Mouse (Mus musculus): ENCODE data around the gene Ankrd11. TPM values are rescaled to one million over a fixed set of nuclear protein-coding genes. Genes with fewer than 3 reads are reported as not detected.

Ankrd11 gene
- polyA plus RNA-seq, 1 experiment from 2014 or later, result 94.4 TPM

- no peaks in the 10 kb centered on the region for H3K27me3 ChIP-seq (ENCODE audit: control insufficient read depth, insufficient read depth, low read length)
- H3K27ac ChIP-seq (ENCODE audit: low read depth, low read length), result no peak overlapping the region
- 73% methylated on average over 3 of the region's 3 CpGs for WGBS
- H3K4me2 ChIP-seq (ENCODE audit: low read depth, low read length, severe bottlenecking), result no peak overlapping the region
- no peak for DNase-seq (ENCODE audit: low spot score)
- no peaks in the 10 kb centered on the region for H3K9me3 ChIP-seq (ENCODE audit: control insufficient read depth, low read length)
- no peak overlapping the region for H3K9ac ChIP-seq (ENCODE audit: low read length)
- no peak for ATAC-seq (replicated peaks; ENCODE audit: low FRiP score)
- H3K4me1 ChIP-seq (replicated peaks; ENCODE audit: control insufficient read depth, insufficient read depth, low read length), result 0 out of 2 replicates have a peak, but pooled peaks cover 3% of the 10 kb centered on the region
- H3K36me3 ChIP-seq (ENCODE audit: control insufficient read depth, insufficient read depth, low read length), result no peaks in the 10 kb centered on the region
- no peak overlapping the region for H3K4me3 ChIP-seq (ENCODE audit: low read depth, low read length)
Measured at GRCm38 (mm10) chr8:123005328-123005727, 36.7 kb downstream of the Ankrd11 start.

DNA sequence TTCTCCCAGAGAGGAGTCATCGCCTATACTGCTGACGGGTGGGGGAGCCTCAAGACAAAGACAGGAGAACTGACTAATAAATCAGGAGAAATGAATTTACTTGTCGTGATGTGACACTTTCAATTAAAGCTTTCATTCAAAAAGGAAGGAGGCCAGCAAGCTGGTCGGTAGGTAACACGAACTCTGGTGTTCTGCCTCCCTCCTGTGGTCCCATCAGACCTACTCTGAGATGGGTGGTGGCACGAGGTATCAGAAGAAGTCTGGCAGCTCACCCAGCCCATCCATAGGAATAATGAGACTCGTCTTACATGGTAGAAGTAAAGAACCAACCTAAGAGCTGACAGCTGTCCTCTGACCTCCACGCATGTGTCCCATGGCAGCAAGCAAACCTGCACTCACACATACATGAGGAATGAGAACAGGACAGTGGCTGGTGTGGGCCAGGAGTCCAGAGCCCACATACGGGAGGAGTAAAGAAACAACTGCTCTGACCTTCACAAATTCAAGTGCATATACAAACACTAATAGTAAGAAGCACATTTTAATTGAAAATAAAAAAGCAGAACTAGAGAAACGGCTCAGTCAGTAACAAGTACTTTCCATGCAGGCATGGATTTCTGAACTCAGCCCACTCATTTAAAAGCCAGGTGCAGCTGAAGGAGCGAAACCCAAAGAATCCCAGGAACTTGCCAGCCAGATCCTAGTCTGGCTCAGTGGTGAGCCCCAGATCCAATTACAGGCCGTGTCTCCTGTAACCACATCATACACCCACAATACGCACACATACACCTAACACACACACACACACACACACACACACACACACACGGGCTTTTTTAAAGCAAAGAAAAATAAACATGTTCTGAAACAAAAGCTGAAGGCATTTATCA is 37.8 kb downstream of the Ankrd11 start:
- ATAC-seq (replicated peaks; ENCODE audit: low FRiP score), result no peak
- Histone ChIP-seq H3K4me1 (replicated peaks; ENCODE audit: control insufficient read depth, insufficient read depth, low read length) (0 out of 2 replicates have a peak, but pooled peaks cover 3% of the 10 kb centered on the region), H3K4me3 (ENCODE audit: low read depth, low read length) (no peak overlapping the region), H3K4me2 (ENCODE audit: low read depth, low read length, severe bottlenecking) (no peak overlapping the region), H3K9me3 (ENCODE audit: control insufficient read depth, low read length) (no peaks in the 10 kb centered on the region), H3K27me3 (ENCODE audit: control insufficient read depth, insufficient read depth, low read length) (no peaks in the 10 kb centered on the region), H3K9ac (ENCODE audit: low read length) (no peak overlapping the region), H3K36me3 (ENCODE audit: control insufficient read depth, insufficient read depth, low read length) (no peaks in the 10 kb centered on the region), H3K27ac (ENCODE audit: low read depth, low read length) (no peak overlapping the region)
- no peak for DNase-seq (ENCODE audit: low spot score)
- 84% methylated on average over 14 of the region's 14 CpGs for WGBS

DNA sequence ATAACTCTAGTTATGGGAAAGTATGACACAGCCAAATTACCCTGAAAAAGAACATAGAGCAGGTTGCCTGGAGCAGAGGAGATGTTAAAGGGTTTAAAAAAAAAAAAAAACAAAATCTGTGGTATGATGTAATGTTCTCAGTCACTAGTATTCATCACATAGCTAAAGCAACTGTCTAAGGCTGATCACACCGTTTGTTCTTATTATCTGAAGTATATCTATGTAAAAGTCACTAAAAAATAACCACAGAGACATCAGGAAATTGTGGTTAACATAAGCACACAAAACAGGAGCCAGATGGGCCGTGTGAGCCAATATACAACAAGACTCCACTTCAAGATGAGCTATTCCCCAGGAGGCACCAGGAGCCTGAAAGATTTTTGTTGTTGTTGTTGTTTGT is 41.8 kb downstream of the Ankrd11 start:
- Histone ChIP-seq H3K4me2 (ENCODE audit: low read depth, low read length, severe bottlenecking) (no peak overlapping the region), H3K27ac (ENCODE audit: low read depth, low read length) (no peak overlapping the region), H3K9me3 (ENCODE audit: control insufficient read depth, low read length) (no peaks in the 10 kb centered on the region), H3K9ac (ENCODE audit: low read length) (no peak overlapping the region), H3K4me3 (ENCODE audit: low read depth, low read length) (no peak overlapping the region), H3K27me3 (ENCODE audit: control insufficient read depth, insufficient read depth, low read length) (no peaks in the 10 kb centered on the region), H3K36me3 (ENCODE audit: control insufficient read depth, insufficient read depth, low read length) (no peaks in the 10 kb centered on the region), H3K4me1 (replicated peaks; ENCODE audit: control insufficient read depth, insufficient read depth, low read length) (0 out of 2 replicates have a peak, but pooled peaks cover 2% of the 10 kb centered on the region)
- ATAC-seq (replicated peaks; ENCODE audit: low FRiP score) (no peak), DNase-seq (ENCODE audit: low spot score) (no peak)
- WGBS, result 84% methylated on average over 2 of the region's 2 CpGs

DNA sequence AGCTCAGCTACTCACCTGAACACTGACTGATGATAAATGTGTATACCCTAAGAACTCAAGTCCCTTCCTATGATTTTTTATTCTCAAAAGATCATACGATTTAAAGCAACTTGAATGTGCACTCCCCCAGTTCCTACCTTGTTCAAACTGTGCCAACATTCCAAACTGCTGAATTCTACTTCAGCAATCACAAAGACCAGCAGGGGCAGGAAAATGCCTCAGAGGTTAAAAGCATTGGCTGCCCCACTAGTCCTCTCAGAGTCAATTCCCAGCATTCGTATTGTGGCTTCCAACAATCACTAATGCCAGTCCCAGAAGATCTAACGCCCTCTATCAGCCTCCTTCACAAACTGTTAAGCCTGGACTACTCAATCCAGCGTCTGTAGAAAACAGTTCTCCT is 44.1 kb downstream of the Ankrd11 start:
- no peak overlapping the region for H3K4me2 ChIP-seq (ENCODE audit: low read depth, low read length, severe bottlenecking)
- H3K27me3 ChIP-seq (ENCODE audit: control insufficient read depth, insufficient read depth, low read length), result no peaks in the 10 kb centered on the region
- H3K27ac ChIP-seq (ENCODE audit: low read depth, low read length), result no peak overlapping the region
- H3K9ac ChIP-seq (ENCODE audit: low read length), result no peak overlapping the region
- no peaks in the 10 kb centered on the region for H3K36me3 ChIP-seq (ENCODE audit: control insufficient read depth, insufficient read depth, low read length)
- H3K9me3 ChIP-seq (ENCODE audit: control insufficient read depth, low read length), result no peaks in the 10 kb centered on the region
- DNase-seq (ENCODE audit: low spot score), result no peak
- WGBS, result 87% methylated on average over 4 of the region's 4 CpGs
- no peak overlapping the region for H3K4me3 ChIP-seq (ENCODE audit: low read depth, low read length)
- 0 out of 2 replicates have a peak, but pooled peaks cover 2% of the 10 kb centered on the region for H3K4me1 ChIP-seq (replicated peaks; ENCODE audit: control insufficient read depth, insufficient read depth, low read length)
- no peak for ATAC-seq (replicated peaks; ENCODE audit: low FRiP score)

DNA sequence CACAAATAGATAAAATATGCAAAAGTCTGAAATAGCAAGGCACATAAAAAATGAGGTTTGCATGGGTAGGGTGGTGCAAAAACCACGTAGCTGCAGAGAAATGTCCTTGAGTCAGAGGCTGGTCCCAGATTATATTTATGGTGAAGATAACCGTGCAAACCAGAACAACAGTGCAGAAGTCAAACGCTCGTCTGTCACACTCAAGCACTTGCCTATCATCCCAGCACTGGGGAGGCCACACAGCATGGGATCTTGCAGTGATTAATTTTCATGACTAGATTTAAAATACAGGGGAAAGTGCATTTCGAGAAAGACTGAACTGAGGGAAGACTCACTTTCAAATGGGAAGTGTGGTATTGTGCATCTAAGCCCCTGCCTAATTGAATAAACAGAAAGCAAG is 48.3 kb downstream of the Ankrd11 start:
- Histone ChIP-seq H3K27me3 (ENCODE audit: control insufficient read depth, insufficient read depth, low read length) (no peaks in the 10 kb centered on the region), H3K4me2 (ENCODE audit: low read depth, low read length, severe bottlenecking) (no peak overlapping the region), H3K27ac (ENCODE audit: low read depth, low read length) (no peak overlapping the region), H3K9ac (ENCODE audit: low read length) (no peak overlapping the region), H3K36me3 (ENCODE audit: control insufficient read depth, insufficient read depth, low read length) (no peaks in the 10 kb centered on the region), H3K9me3 (ENCODE audit: control insufficient read depth, low read length) (no peaks in the 10 kb centered on the region), H3K4me1 (replicated peaks; ENCODE audit: control insufficient read depth, insufficient read depth, low read length) (no peaks in the 10 kb centered on the region), H3K4me3 (ENCODE audit: low read depth, low read length) (no peak overlapping the region)
- DNase-seq (ENCODE audit: low spot score) (no peak), ATAC-seq (replicated peaks; ENCODE audit: low FRiP score) (no peak)
- 80% methylated on average over 5 of the region's 5 CpGs for WGBS

- Histone ChIP-seq H3K4me1 (replicated peaks; ENCODE audit: control insufficient read depth, insufficient read depth, low read length) (no peaks in the 10 kb centered on the region), H3K4me2 (ENCODE audit: low read depth, low read length, severe bottlenecking) (no peak overlapping the region), H3K9me3 (ENCODE audit: control insufficient read depth, low read length) (no peaks in the 10 kb centered on the region), H3K9ac (ENCODE audit: low read length) (no peak overlapping the region), H3K27me3 (ENCODE audit: control insufficient read depth, insufficient read depth, low read length) (no peaks in the 10 kb centered on the region), H3K4me3 (ENCODE audit: low read depth, low read length) (no peak overlapping the region), H3K27ac (ENCODE audit: low read depth, low read length) (no peak overlapping the region), H3K36me3 (ENCODE audit: control insufficient read depth, insufficient read depth, low read length) (no peaks in the 10 kb centered on the region)
- WGBS, result 85% methylated on average over 3 of the region's 3 CpGs
- DNase-seq (ENCODE audit: low spot score) (no peak), ATAC-seq (replicated peaks; ENCODE audit: low FRiP score) (no peak)
Measured at GRCm38 (mm10) chr8:122993031-122993430, 49.0 kb downstream of the Ankrd11 start.

DNA sequence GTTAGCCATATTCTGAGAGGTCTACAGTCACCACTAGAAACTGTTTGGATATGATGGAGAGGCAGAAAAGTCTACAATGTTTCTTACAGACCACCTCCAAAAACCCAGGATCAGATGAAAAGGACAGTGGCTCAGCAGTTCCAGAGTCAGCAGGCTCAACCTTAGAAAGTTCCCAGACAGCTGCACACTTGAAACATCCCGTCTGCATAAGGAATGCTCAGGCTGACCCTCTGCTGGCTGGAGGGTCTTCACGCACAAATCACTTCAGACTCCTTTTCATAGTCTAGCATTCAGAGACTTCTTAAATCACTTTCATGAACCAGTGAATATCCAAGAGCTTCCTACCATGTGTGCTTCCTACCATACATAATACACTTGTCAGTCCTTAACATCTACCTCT is 49.8 kb downstream of the Ankrd11 start:
- WGBS, result 72% methylated on average over 2 of the region's 2 CpGs
- Histone ChIP-seq H3K36me3 (ENCODE audit: control insufficient read depth, insufficient read depth, low read length) (no peaks in the 10 kb centered on the region), H3K4me1 (replicated peaks; ENCODE audit: control insufficient read depth, insufficient read depth, low read length) (no peaks in the 10 kb centered on the region), H3K9ac (ENCODE audit: low read length) (no peak overlapping the region), H3K27me3 (ENCODE audit: control insufficient read depth, insufficient read depth, low read length) (no peaks in the 10 kb centered on the region), H3K27ac (ENCODE audit: low read depth, low read length) (no peak overlapping the region), H3K4me2 (ENCODE audit: low read depth, low read length, severe bottlenecking) (no peak overlapping the region), H3K9me3 (ENCODE audit: control insufficient read depth, low read length) (no peaks in the 10 kb centered on the region), H3K4me3 (ENCODE audit: low read depth, low read length) (no peak overlapping the region)
- DNase-seq (ENCODE audit: low spot score) (no peak), ATAC-seq (replicated peaks; ENCODE audit: low FRiP score) (no peak)

DNA sequence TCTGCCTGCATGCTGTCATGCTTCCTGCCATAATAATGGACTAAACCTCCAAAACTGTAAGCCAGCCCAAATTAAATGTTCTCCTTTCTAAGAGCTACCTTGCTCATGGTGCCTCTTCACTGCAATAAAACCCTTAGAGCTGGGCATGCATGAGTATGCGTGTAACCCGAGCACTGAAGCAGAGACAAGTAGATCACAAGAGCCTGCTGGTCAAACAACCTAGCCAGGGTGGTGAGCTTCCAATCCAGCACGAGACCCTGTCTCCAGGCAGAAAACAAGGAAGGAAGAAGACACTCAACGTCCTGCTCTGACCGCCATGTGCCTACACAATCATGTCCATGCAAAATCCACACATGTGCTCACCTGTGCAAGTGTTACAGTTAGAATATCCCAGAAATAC is 50.7 kb downstream of the Ankrd11 start:
- Histone ChIP-seq H3K9me3 (ENCODE audit: control insufficient read depth, low read length) (no peaks in the 10 kb centered on the region), H3K4me1 (replicated peaks; ENCODE audit: control insufficient read depth, insufficient read depth, low read length) (no peaks in the 10 kb centered on the region), H3K36me3 (ENCODE audit: control insufficient read depth, insufficient read depth, low read length) (no peaks in the 10 kb centered on the region), H3K4me2 (ENCODE audit: low read depth, low read length, severe bottlenecking) (no peak overlapping the region), H3K27ac (ENCODE audit: low read depth, low read length) (no peak overlapping the region), H3K9ac (ENCODE audit: low read length) (no peak overlapping the region), H3K27me3 (ENCODE audit: control insufficient read depth, insufficient read depth, low read length) (no peaks in the 10 kb centered on the region), H3K4me3 (ENCODE audit: low read depth, low read length) (no peak overlapping the region)
- no peak for DNase-seq (ENCODE audit: low spot score)
- no peak for ATAC-seq (replicated peaks; ENCODE audit: low FRiP score)
- 90% methylated on average over 5 of the region's 5 CpGs for WGBS

DNA sequence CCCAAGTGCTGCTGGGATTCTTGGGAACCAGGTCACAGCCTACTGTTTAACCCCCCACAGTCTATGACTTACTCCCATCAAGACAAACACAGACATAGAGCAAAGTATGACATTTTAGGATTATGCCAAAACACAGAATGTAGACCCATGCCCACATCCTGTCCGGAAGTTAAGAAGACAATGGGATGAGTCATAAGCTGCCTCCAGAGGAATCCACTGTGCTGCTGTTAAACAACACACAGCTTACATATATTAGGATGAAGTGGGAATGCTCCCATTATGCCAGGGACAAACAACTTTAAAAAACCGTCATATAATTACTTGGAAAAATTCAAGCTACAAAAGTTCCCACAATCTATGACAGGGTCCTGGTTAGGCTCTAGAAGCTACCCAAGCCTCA is 52.1 kb downstream of the Ankrd11 start:
- H3K4me3 ChIP-seq (ENCODE audit: low read depth, low read length), result no peak overlapping the region
- no peaks in the 10 kb centered on the region for H3K36me3 ChIP-seq (ENCODE audit: control insufficient read depth, insufficient read depth, low read length)
- no peak overlapping the region for H3K27ac ChIP-seq (ENCODE audit: low read depth, low read length)
- no peaks in the 10 kb centered on the region for H3K4me1 ChIP-seq (replicated peaks; ENCODE audit: control insufficient read depth, insufficient read depth, low read length)
- no peaks in the 10 kb centered on the region for H3K27me3 ChIP-seq (ENCODE audit: control insufficient read depth, insufficient read depth, low read length)
- DNase-seq (ENCODE audit: low spot score) (no peak), ATAC-seq (replicated peaks; ENCODE audit: low FRiP score) (no peak)
- no peak overlapping the region for H3K9ac ChIP-seq (ENCODE audit: low read length)
- WGBS, result 88% methylated on average over 2 of the region's 2 CpGs
- H3K4me2 ChIP-seq (ENCODE audit: low read depth, low read length, severe bottlenecking), result no peak overlapping the region
- H3K9me3 ChIP-seq (ENCODE audit: control insufficient read depth, low read length), result no peaks in the 10 kb centered on the region
